Mouse (Mus musculus): ENCODE measurements around the gene Galnt9. TPM values are rescaled to one million over a fixed set of nuclear protein-coding genes. Genes with fewer than 3 reads are reported as not detected.

Gene Galnt9
- polyA plus RNA-seq, 1 experiment from 2014 or later = 0.05 TPM

Small RNA genes within 50 kb of the gene (microRNA-seq; reads per million reads assigned to microRNA genes)
- gene Mir7026 = 1.5 reads per million

Other genes with a start within 250 kb of the Galnt9 start
- 0.50 and 0.68 TPM in 2 replicates for gene P2rx2, start 201.1 kb upstream of the Galnt9 start, polyA plus RNA-seq (2015; fragmentation: Nextera tagmentation; extraction: Ambion mirVana)
- gene Lrcol1, start 199.6 kb upstream of the Galnt9 start, polyA plus RNA-seq (2015; fragmentation: Nextera tagmentation; extraction: Ambion mirVana) = not detected in 2 replicates
- 6.6 and 11.6 TPM in 2 replicates for gene Fbrsl1, start 95.9 kb upstream of the Galnt9 start, polyA plus RNA-seq (2015; fragmentation: Nextera tagmentation; extraction: Ambion mirVana)
- gene Noc4l, start 109.1 kb downstream of the Galnt9 start, polyA plus RNA-seq (2015; fragmentation: Nextera tagmentation; extraction: Ambion mirVana) = 24.1 and 39.4 TPM in 2 replicates
- gene Ddx51, start 109.1 kb downstream of the Galnt9 start, polyA plus RNA-seq (2015; fragmentation: Nextera tagmentation; extraction: Ambion mirVana) = 11.2 and 11.8 TPM in 2 replicates
- 22.9 and 35.7 TPM in 2 replicates for gene Ep400, start 226.4 kb downstream of the Galnt9 start, polyA plus RNA-seq (2015; fragmentation: Nextera tagmentation; extraction: Ambion mirVana)
- gene Pus1, start 236.3 kb downstream of the Galnt9 start, polyA plus RNA-seq (2015; fragmentation: Nextera tagmentation; extraction: Ambion mirVana) = 27.2 and 34.2 TPM in 2 replicates

All from heart, embryonic 15.5 days (tissue).